Mouse (Mus musculus) lung, embryonic 15.5 days (tissue): ENCODE measurements around the gene Il27ra. TPM values are rescaled to one million over a fixed set of nuclear protein-coding genes. Genes with fewer than 3 reads are reported as not detected.
"Not testable (repeated sequence)": the region's sequence is repeated elsewhere in the genome, so short reads cannot be mapped to it uniquely, and the experiment has no call there.

Source experiments
- ATAC-seq: fragments of 200-750 bp; cut with Nextera tagmentation; 2 replicates; pipeline ENCODE4 v1.8.0; 2017; ENCODE audit warnings: moderate number of reproducible peaks, borderline replicate concordance; ENCODE audit not compliant: low FRiP score, low TSS enrichment; ENCODE audit errors: extremely low read depth
- H3K27ac ChIP-seq: fragments of 300-500 bp; sonication (generic); 2 replicates; pipeline ENCODE4 v1.5.1; 2015; ENCODE audit warnings: moderate library complexity, mild to moderate bottlenecking, inconsistent platforms
- H3K27me3 ChIP-seq: fragments of 300-500 bp; sonication (generic); 2 replicates; pipeline ENCODE4 v1.6.1; 2015; ENCODE audit warnings: inconsistent platforms
- H3K36me3 ChIP-seq: fragments of 300-500 bp; sonication (generic); 2 replicates; pipeline ENCODE4 v1.6.1; 2015; ENCODE audit warnings: inconsistent platforms
- H3K4me1 ChIP-seq: fragments of 300-500 bp; sonication (generic); 2 replicates; pipeline ENCODE4 v1.6.1; 2015; ENCODE audit warnings: inconsistent platforms
- H3K4me2 ChIP-seq: fragments of 300-500 bp; sonication (generic); 2 replicates; pipeline ENCODE4 v1.6.1; 2015; ENCODE audit warnings: inconsistent platforms, mild to moderate bottlenecking, moderate library complexity
- H3K4me3 ChIP-seq: fragments of 300-500 bp; sonication (generic); 2 replicates; pipeline ENCODE4 v1.5.1; 2015; ENCODE audit warnings: mild to moderate bottlenecking, inconsistent platforms
- H3K9ac ChIP-seq: fragments of 300-500 bp; sonication (generic); 2 replicates; pipeline ENCODE4 v1.6.1; 2015; ENCODE audit warnings: inconsistent platforms
- H3K9me3 ChIP-seq: fragments of 300-500 bp; sonication (generic); 2 replicates; pipeline ENCODE4 v1.6.1; 2016; ENCODE audit warnings: inconsistent platforms
- WGBS: fragments of 180-500 bp; shearing (Covaris S2); methylation state at CpG from one replicate; pipeline ENCODE4 v1.1.7; 2015; 5-methylcytosine and 5-hydroxymethylcytosine counted together
- microRNA counts: library from miRNA; unstranded; fragments of <30 nt; microRNA quantifications from one replicate; lab custom pipeline; 2016
- microRNA-seq: library from miRNA; unstranded; fragments of <30 nt; microRNA quantifications from one replicate; pipeline ENCODE4, GENCODE M21; 2016
- polyA plus RNA-seq: library from polyadenylated mRNA; unstranded; fragments of >200 nt; fragmentation: Nextera tagmentation; extraction: Ambion mirVana; gene quantifications from 2 replicates; pipeline ENCODE4 v1.2.1, GENCODE M21; 2015

Il27ra gene
- polyA plus RNA-seq, 1 experiment from 2014 or later: 2.2 TPM

GRCm38 (mm10) chr8:83989243-83989642, 53.1 kb downstream of the Il27ra start:
- ATAC-seq: no peak
- Histone ChIP-seq H3K4me1 (no peaks in the 10 kb centered on the region), H3K27me3 (no peaks in the 10 kb centered on the region), H3K4me3 (no peak overlapping the region), H3K36me3 (peaks cover 86% of the 10 kb centered on the region), H3K9me3 (no peaks in the 10 kb centered on the region), H3K27ac (no peak overlapping the region), H3K4me2 (no peak overlapping the region), H3K9ac (no peak overlapping the region)
- 83% methylated on average over 7 of the region's 7 CpGs for WGBS

DNA sequence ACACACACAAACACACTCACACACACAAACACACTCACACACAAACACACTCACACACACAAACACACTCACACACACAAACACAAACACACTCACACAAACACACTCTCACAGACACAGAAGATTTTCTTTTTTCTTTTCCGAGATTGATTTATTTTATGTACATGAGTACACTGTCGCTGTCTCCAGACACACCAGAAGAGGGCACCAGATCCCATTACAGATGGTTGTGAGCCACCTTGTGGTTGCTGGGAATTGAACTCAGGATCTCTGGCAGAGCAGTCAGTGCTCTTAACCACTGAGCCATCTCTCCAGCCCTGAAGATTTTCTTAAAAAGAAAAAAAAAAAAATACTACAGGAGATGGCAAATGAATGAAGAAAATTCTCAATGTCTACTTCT, 59.2 kb downstream of the Il27ra start:
- not testable (repeated sequence) for H3K9ac ChIP-seq, H3K4me2 ChIP-seq, H3K27ac ChIP-seq, H3K27me3 ChIP-seq, H3K4me3 ChIP-seq, H3K9me3 ChIP-seq, ATAC-seq, H3K4me1 ChIP-seq
- peaks cover 67% of the 10 kb centered on the region for H3K36me3 ChIP-seq
- WGBS: 94% methylated on average over 2 of the region's 2 CpGs

DNA sequence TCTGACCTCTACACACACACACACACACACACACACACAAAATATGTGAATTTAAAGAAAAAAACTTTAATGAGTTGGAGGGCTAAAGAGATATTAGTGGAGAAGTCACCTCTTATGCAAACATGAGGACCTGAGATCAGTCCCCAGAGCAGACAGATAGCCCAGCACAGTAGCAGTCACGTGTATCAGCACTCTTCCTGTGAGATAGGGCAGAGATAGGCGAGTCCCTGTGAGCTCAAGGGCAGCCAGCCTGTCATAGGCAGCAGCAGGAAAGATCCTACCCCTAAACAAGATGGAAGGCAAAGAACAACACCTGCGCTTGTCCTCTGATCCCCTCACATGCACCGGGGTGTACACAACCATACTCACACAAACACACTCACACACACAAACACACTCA, 59.9 kb downstream of the Il27ra start:
- no peak overlapping the region for H3K4me3 ChIP-seq
- H3K27ac ChIP-seq: no peak overlapping the region
- H3K4me1 ChIP-seq: peaks cover 9% of the 10 kb centered on the region
- H3K36me3 ChIP-seq: peaks cover 59% of the 10 kb centered on the region
- H3K9ac ChIP-seq: no peak overlapping the region
- 77% methylated on average over 4 of the region's 4 CpGs for WGBS
- H3K9me3 ChIP-seq: no peaks in the 10 kb centered on the region
- no peaks in the 10 kb centered on the region for H3K27me3 ChIP-seq
- no peak for ATAC-seq
- no peak overlapping the region for H3K4me2 ChIP-seq

DNA sequence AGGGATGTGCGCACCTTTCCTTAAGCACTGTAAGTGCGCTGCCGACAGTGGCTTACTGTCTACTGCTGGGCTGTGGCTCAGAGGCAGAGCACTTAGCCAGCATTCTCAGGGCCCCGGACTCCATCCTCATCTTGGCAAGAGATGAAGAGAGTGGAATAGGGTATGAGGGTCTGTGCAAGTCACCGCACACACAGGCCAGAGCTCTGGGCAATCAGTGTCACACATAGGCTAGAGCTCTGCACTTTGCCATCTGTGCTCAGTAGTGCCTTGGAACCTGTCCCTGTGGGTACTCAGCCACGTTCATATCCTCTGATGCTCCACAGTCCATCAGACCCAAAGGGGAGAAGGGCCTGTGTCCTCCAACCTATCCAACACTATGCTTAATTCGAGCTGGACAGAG, 60.9 kb downstream of the Il27ra start:
- H3K27ac ChIP-seq: no peak overlapping the region
- H3K4me3 ChIP-seq: no peak overlapping the region
- no peak for ATAC-seq
- no peak overlapping the region for H3K4me2 ChIP-seq
- no peaks in the 10 kb centered on the region for H3K27me3 ChIP-seq
- H3K4me1 ChIP-seq: peaks cover 18% of the 10 kb centered on the region
- H3K36me3 ChIP-seq: peaks cover 50% of the 10 kb centered on the region
- H3K9me3 ChIP-seq: no peaks in the 10 kb centered on the region
- 89% methylated on average over 7 of the region's 7 CpGs for WGBS
- no peak overlapping the region for H3K9ac ChIP-seq

DNA sequence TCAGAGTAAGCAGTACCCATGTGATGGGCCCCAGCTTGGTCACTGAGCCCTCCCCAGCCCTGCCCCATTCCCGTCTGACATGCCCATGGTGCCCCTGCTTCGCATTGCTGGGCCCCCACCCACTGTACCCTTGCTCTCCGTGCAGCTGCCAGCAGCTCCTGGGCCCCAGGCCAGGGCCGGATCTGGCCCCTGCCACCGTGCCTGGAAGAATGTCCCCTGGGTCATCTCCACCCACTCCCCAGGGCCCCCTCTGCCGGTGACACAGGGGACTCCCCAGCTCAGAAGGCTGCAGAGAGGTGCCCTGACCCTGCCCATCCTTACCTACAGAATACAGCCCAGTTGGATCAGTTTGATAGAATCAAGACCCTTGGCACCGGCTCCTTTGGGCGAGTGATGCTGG, 61.5 kb downstream of the Il27ra start:
- ATAC-seq: no peak
- Histone ChIP-seq H3K9me3 (no peaks in the 10 kb centered on the region), H3K27ac (no peak overlapping the region), H3K27me3 (no peaks in the 10 kb centered on the region), H3K36me3 (peaks cover 43% of the 10 kb centered on the region), H3K4me2 (no peak overlapping the region), H3K4me1 (peaks cover 21% of the 10 kb centered on the region), H3K9ac (no peak overlapping the region), H3K4me3 (no peak overlapping the region)
- WGBS: 76% methylated on average over 8 of the region's 8 CpGs

MicroRNAs within 50 kb of the gene (microRNA counts, 519-probe panel; counts per million panel counts)
- 19.7 counts per million for microRNA mmu-miR-1199 (lab: Ali Mortazavi, UCI)
- microRNA mmu-miR-709 (lab: Ali Mortazavi, UCI): 2,163 counts per million, percentile 24 among the panel's probes with 10 or more counts

Small RNA genes within 50 kb of the gene (microRNA-seq; reads per million reads assigned to microRNA genes)
- 0.93 reads per million for gene Mir1199
- not detected for gene Mir709
- gene Mir8111: 1.9 reads per million, percentile 4 among the genes with 10 or more reads in this experiment

Other genes with a start within 250 kb of the Il27ra start
- gene Adgrl1, start 142.5 kb downstream of the Il27ra start, polyA plus RNA-seq: 18.6 and 19.7 TPM in 2 replicates
- gene Gm10644, start 87.4 kb downstream of the Il27ra start, polyA plus RNA-seq: 0.74 and 0.86 TPM in 2 replicates
- gene Asf1b, start 87.1 kb downstream of the Il27ra start, polyA plus RNA-seq: 82.2 and 83.5 TPM in 2 replicates
- gene Prkaca, start 69.6 kb downstream of the Il27ra start, polyA plus RNA-seq: 156 TPM in 2 replicates
- 11.3 and 12.1 TPM in 2 replicates for gene Samd1, start 44.9 kb downstream of the Il27ra start, polyA plus RNA-seq
- 0.93 and 0.98 TPM in 2 replicates for gene 1700067K01Rik, start 41.1 kb downstream of the Il27ra start, polyA plus RNA-seq
- 2.2 and 2.6 TPM in 2 replicates for gene 2210011C24Rik, start 30.4 kb downstream of the Il27ra start, polyA plus RNA-seq
- 6.0 and 6.7 TPM in 2 replicates for gene Palm3, start 21.1 kb downstream of the Il27ra start, polyA plus RNA-seq
- not detected in 2 replicates for gene Rln3, start 2.4 kb upstream of the Il27ra start, polyA plus RNA-seq
- 1.3 TPM in 2 replicates for gene Gm10643, start 22.5 kb upstream of the Il27ra start, polyA plus RNA-seq
- 9.0 and 10.6 TPM in 2 replicates for gene Rfx1, start 24.2 kb upstream of the Il27ra start, polyA plus RNA-seq
- gene Dcaf15, start 62.2 kb upstream of the Il27ra start, polyA plus RNA-seq: 9.3 and 9.5 TPM in 2 replicates
- gene Podnl1, start 83.4 kb upstream of the Il27ra start, polyA plus RNA-seq: 0.16 and 0.36 TPM in 2 replicates
- 23.1 and 23.4 TPM in 2 replicates for gene Cc2d1a, start 105.3 kb upstream of the Il27ra start, polyA plus RNA-seq
- gene 4930432K21Rik, start 105.4 kb upstream of the Il27ra start, polyA plus RNA-seq: 1.7 TPM in 2 replicates
- 2.7 and 3.2 TPM in 2 replicates for gene Nanos3, start 142.6 kb upstream of the Il27ra start, polyA plus RNA-seq
- 13.6 and 14.2 TPM in 2 replicates for gene Zswim4, start 194.5 kb upstream of the Il27ra start, polyA plus RNA-seq
- gene D8Ertd738e, start 207.1 kb upstream of the Il27ra start, polyA plus RNA-seq: 320 and 350 TPM in 2 replicates
- 67.2 and 72.4 TPM in 2 replicates for gene Mri1, start 214.7 kb upstream of the Il27ra start, polyA plus RNA-seq
- 20.5 and 22.8 TPM in 2 replicates for gene Ccdc130, start 227.8 kb upstream of the Il27ra start, polyA plus RNA-seq